Mouse (Mus musculus) cerebellum, postnatal 14 days (tissue): Measurements from ENCODE around the gene Rexo4.
A peak's percentile ranks its signal among the peaks of the same experiment; 100 is the strongest.

ENCODE experiments used
- DNase-seq, 2 experiments: peaks; one replicate each; pipeline ENCODE4 v3.0.0; 2021; ENCODE audit warnings: mixed read lengths in 2 of 2

The Rexo4 gene

DNA sequence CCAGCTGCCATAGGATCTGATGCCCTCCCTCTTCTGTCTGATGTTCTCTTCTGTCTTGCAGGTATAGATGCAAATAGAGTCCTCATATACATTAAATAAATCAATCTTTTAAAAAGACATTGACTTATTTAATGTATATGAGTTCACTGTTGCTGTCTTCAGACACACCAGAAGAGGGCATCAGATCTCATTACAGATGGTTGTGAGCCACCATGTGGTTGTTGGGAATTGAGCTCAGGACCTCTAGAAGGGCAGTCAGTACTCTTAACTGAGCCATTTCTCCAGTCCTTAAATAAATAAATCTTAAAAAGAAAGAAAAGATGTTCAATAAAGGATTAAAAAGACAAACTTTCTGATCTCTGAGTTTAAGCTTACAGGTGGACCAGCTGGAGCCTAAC is 54.8 kb downstream of the Rexo4 start:
- no peak for DNase-seq

DNA sequence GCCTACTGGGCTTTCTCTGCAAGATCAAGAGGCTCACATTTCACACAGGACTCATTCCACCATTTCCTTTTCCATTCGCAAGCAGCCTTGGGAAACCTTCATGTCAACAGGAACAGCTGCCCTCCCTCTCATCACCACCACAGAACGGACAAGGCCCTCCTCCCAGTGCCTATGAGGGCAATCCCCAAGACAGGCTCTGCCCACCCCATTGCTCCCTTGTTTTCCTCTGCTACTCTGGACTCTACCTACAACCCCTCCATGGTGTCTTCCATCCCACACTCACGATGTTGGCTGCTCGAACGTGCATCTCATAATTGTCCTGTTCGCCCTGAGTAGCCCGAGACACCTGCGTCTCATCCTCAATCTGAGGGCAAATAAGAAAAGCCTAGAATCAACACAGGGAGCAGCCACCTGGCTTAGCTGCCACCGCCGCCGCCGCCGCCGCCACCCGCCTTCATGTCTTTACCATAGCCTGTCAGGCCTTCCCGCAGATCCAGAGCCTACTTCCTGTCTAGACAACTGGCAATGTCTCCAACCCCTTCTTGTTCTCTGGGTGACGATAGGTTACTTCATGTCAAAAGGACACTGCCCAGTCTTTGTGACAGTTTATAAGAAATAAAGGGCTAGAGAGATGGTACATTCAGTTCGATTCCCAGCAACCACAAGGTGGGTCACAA is 55.3 kb downstream of the Rexo4 start:
- no peak for DNase-seq

GRCm38 (mm10) chr2:26907109-26907508 is 57.1 kb downstream of the Rexo4 start:
- DNase-seq, result peak; percentile 43 to 61

DNA sequence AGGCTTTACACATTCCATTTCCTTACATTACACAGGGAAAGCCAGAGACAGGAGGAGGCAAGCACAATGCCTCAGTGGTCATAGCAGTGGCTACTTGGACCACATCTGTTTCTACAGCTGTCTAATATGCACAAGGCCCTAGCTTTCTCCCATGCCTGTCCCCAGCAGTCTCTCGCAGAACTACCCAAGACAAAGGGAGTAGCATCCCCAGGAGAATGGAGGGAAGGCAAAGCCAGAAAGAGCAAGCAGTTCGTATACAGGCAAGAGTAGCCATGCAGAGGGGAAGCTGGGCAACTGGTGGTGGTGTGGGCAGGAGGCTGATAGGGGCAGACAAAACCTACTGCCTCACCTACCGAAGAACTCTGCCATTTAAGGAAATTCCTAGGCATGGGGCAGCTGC is 57.8 kb downstream of the Rexo4 start:
- DNase-seq, result no peak

DNA sequence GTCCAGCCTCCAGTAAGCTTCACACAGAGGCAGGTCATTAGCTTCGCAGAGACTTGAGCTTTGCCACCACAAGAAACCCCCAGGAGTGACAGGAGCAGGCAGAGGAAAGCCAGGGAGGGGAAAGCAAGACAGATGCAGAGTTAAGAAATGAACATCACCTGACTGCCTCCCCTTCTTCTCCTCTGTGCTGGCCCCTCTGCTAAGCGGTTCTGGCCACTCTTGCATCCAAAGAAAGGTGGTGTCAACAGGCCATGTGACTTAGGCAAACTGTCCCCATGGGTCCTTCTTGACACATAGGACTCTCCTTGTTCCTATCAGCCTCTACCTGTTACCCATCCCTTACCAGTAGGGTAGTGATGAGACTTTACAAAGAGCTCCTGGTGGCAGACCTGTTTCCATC is 58.2 kb downstream of the Rexo4 start:
- no peak for DNase-seq
